Mouse (Mus musculus): ENCODE results near the gene Pmm2.

The Pmm2 gene

DNA sequence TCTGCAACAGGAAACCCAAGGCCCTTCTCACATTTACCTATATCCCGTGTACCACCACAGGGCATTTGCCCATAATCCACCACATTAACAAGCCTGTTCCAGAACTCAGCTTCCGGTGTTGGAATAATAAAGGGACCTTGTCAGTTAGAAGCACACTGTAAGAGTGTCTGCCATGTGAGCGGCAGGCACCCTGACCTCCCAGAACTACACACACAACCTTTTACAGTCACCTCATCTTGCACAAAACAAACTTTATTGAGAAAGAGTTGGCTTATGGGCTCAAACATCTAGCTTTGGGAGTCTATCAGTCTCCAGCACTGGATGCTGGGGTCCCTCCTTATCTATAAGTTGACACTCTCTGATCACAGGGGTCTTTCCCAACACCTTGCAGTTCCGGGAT, 20.9 kb downstream of the Pmm2 start:
- DNase-seq = no peak

DNA sequence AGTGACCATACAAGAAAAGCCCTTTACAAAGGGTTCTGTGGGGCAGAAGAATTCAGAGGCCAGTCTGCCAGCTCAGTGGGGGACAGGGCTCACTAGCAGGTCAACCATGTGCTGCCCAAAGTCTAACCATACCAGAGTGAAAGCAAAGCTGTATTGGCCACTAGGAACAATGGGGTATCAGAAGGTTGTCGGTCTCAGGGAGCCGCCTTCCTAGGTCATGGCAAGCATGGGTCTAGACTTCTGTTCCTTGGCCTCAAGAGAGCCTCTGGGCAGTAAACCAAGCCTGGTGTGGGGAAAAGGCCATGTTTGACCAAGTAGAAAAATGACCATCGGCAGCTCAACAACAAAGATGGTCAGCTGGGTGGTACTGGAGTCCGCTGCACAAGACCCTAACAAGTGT, 21.3 kb downstream of the Pmm2 start:
- DNase-seq = no peak

- DNase-seq = no peak
Observed at GRCm38 (mm10) chr16:8663022-8663421, 25.5 kb downstream of the Pmm2 start.

GRCm38 (mm10) chr16:8663606-8664539, 26.4 kb downstream of the Pmm2 start:
- DNase-seq = peak; percentile 28

DNA sequence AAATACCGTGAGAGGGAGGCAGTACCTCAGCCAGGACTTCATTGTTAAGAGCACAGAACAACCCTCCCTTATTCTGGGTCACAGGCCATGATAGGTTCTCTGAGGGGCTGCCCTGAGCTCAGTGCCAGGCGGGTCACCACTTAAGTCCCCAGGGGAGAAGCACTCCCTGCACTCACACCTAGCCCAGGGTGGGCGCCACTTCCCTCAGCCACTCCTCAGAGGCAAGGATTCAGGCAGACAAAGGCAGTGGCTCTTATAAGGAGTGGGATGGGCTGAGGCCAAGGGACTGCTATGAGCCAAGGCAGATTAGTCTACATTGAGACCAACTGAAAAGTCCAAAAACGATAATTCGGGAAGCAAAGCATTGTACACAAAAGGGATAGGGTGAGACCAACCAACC, 27.9 kb downstream of the Pmm2 start:
- DNase-seq = no peak

GRCm38 (mm10) chr16:8666452-8666851, 29.0 kb downstream of the Pmm2 start:
- DNase-seq = no peak

DNA sequence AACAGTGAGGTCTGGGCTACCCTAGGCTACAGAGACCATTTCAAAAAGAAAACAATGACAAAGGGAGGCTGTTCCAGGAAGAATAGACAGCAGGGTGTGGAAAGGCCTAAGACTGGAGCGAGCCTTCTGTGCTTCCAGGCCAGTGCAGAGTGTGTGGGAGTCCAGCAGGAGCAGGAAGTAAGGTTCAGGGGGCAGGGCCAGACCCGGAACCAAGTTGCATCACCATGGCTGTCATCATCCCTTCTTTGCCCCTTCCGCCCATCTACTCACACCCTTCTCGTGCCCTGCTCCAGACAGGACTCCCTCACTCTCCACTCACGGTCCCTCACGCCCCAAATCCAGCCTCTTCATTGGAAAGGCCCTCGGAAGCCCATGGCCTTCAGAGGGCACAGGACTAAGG, 29.8 kb downstream of the Pmm2 start:
- DNase-seq = no peak

- DNase-seq = no peak
Observed at GRCm38 (mm10) chr16:8667814-8668213, 30.3 kb downstream of the Pmm2 start.

GRCm38 (mm10) chr16:8668386-8668785, 30.9 kb downstream of the Pmm2 start:
- no peak for DNase-seq

- no peak for DNase-seq
Observed at GRCm38 (mm10) chr16:8669432-8669831, 32.0 kb downstream of the Pmm2 start.

DNA sequence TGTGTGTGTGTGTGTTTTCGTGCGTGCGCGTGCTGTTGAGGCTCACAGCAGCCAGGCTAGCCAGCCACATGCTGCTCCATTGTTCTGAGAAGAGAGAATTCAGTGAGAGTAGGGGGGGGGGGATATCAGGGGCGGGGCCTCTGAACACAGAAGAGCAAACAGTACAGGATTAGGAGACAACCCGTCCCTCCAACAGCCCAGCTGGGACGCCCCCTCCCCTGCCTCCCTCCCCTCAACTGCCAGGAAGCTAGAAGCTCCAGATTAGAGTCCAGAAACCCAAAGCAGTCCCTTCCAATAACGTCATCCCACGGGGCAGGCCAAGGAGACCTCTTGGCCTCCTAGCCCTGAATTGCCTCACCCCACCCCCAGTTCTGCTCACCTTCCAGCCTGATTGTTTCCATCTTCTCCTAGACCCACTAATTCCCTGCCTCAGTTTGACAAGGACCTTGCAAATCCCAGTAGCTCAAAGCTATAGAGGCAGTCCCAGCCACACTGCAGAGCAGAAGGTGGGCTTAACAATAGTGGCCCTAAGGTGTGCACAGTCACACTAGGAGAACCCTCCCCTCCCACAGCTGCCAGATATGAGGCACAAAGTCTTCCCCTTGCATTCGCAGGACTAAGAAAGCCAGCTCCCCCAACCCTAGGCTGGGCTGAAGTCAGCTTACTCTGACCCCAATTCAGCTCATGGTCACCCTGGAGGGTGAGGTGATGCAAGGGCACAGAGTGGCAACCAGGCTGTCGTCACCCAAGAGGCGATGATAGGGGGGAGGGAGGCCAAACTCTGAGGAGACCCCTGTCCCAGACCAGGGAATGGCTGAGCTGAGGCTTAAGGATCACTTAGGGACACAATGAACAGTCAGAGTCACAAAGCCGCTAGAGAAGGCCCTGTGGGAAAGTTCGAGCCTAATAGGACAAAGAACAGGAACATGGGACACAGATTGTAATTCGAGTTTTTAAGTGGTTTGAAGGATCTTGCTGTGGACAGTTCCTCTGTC, 32.9 kb downstream of the Pmm2 start:
- DNase-seq = no peak

DNA sequence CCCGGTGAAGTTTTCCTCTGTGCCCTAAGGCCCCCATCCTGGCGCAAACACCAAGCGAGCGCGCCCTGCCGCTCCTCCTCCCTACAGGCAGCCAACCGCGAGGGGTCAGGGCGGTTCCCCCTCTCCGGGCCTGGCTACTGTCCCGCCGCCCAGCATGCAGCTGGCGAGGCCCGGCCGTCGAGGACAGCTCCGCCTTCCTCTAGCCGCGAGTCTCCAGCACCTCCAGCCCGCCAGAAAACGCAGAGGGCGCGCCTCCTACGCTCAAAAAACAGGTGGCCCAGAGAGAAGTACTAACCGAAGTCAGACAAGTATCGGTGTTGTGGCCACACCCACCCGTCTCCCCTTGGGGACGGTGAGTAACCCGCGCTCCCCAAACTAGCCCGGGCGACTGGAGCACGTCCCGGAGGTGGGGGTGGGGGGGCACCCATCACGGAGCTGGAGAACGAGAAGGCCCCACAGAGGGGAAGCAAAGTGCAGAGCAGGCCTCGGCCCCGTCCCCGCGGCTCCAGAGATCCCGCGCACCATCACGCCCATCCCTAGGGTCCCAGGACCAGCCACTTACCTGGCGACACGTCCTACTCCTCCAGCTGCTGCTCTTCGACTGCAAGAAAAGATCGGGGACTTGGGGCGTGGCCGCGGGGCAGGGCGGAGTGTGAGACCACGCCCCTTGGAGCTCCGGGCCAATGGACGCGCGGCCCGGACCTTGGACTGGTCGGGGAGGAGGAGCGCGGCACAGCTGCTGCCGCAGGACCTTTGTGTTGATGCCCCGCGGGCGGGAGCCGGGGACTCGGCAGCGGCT, 34.3 kb downstream of the Pmm2 start, which contains the start of gene Carhsp1:
Carhsp1 (minus strand) TSS at position 605 of the 799 bp plus-strand sequence.
- peak; percentile 76 for DNase-seq

DNA sequence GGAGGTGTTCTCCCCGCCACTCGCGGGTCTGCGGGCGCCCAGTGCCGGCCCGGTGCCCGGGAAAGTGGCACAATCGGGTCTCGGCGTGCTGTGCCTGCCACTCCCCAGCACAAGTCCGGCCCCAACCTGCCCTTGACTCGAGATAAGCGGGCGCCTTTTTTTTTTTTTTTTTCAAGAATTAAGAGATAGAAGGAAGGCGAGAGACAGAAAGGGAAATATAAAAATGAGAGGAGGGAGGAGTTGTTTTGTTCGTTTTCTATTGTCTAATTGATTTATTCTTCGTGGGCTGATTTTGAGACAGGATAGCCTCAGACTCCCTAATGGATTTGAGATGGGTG, 34.8 kb downstream of the Pmm2 start:
- DNase-seq = no peak

DNA sequence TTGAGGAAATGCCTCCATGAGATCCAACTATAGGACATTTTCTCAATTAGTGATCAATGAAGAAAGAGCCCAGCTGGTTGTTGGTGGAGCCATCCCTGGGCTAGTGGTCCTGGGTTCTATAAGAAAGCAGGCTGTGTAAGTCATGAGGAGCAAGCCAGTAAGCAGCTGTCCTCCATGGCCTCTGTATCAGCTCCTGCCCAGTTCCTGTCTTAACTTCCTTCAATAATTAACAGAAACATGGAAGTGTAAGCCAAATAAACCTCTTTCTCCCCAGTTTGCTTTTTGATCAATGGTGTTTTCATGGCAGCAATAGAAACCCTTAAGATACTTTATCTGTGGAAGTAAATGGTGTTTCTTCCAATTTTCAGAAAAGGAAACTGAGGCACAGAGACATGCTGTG, 35.3 kb downstream of the Pmm2 start:
- DNase-seq = no peak

DNA sequence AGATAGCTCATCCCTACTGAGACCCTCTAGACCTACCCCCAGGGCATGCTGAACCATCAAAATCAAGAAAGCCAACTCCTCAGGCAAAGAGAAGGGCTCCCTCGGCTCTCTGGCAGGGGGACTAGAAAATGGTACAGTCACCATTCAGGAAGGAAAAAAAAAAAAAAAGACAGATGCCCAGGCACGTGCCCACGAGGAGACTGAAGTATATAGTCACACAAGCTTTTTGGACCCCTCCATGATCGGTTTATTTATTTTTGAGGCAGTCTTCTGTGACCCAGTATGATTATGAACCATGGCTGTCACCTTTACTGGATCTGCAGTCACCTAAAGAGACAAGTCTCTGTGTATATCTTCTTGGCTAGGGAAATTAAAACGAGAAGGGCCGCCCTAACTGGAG, 35.9 kb downstream of the Pmm2 start:
- no peak for DNase-seq

- no peak for DNase-seq
Observed at GRCm38 (mm10) chr16:8674165-8674564, 36.7 kb downstream of the Pmm2 start.

DNA sequence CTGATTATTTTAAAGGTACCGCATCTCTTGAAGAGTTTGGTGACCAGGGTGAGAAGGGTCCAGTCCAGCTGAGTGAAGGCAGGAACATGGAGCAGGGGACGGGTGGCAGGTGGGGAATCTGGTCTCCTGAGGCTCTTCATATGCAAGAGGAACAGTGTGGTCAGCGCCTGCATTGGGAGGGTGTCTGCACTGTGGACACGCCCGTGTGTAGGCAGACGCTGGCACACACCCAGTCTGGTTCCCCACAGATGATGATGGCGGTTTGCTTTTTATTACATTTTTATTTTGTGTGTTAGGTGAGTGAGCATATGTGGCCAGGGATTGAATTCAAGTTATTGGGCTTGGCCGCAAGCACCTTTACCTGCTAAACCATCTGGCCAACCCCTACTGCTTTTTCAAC, 38.1 kb downstream of the Pmm2 start:
- no peak for DNase-seq

DNA sequence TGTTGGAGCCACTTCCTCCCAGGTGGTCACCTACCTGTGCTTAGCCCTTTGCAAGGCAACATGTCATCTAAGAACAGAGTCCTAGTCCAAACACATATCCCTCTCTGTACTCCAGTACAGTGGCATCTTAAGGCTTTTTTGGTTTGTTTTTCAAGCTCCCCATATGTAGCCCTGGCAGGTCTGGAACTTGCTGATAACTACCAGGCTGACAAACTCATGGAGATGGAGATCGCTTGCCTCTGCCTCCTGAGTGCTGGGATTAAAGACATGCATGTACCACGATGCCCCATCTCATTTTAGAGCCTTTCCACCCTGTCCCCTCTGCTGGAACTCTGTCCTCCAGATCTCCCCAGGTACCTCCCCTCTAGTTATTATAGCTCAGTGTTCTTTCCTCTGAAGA, 38.8 kb downstream of the Pmm2 start:
- no peak for DNase-seq

DNA sequence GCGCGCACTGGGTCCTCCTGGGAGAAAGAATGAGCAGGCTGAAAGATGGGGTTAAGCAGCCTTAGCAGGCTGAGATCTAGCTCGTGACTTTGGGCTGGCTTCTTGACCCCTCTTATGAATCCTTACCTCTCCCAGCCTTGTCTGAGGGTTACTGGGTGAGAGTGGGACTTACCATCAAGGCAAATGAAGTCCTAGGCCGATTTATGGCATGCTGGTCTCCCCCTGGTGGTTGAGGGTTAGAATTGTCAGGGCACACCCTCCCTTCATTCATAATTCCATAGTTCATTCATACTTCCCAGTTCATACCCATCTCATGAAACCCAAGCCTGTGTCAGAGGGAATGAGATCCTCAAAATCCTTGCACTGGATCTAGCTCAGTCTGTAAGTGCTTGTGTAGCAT, 39.3 kb downstream of the Pmm2 start:
- peak; percentile 47 for DNase-seq

DNA sequence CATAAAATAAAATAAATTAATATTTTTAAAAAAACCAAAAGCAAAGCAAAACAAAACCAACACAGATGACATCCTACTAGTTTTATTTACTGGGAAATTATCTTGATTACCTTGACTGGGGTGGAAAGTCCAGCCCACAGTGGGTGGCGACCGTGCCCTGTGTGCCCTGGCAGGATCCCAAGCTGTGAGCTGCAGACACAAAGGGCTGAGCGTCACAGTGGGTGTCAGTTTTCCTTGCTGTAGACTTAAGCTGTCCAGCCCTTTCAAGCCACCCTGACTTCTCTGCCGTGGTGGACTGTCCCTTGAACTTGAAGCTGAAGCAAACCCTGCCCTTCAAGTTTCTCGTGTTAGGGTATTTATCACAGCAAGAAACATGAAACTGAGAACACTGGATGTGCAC, 40.6 kb downstream of the Pmm2 start:
- no peak for DNase-seq

- DNase-seq = no peak
Observed at GRCm38 (mm10) chr16:8678676-8679075, 41.2 kb downstream of the Pmm2 start.

- DNase-seq = no peak
Observed at GRCm38 (mm10) chr16:8679780-8680179, 42.3 kb downstream of the Pmm2 start.

- DNase-seq = no peak
Observed at GRCm38 (mm10) chr16:8680470-8680869, 43.0 kb downstream of the Pmm2 start, which contains the start of gene Gm5767. TSS of gene Gm5767 (plus strand) at chr16:8680770.
